Mouse (Mus musculus) liver, postnatal 0 days (tissue): Measurements from ENCODE around the gene Dact1. TPM values are rescaled to one million over a fixed set of nuclear protein-coding genes. Genes with fewer than 3 reads are reported as not detected.

Experiments
- ATAC-seq: fragments of 200-750 bp; cut with Nextera tagmentation; 2 replicates; pipeline ENCODE4 v1.8.0; 2017; ENCODE audit warnings: mild to moderate bottlenecking, moderate library complexity
- DNase-seq: peaks from one replicate; pipeline ENCODE4 v3.0.0-alpha.2; 2016
- H3K27ac ChIP-seq: fragments of 300-500 bp; sonication (generic); 2 replicates; pipeline ENCODE4 v1.5.1; 2014; ENCODE audit warnings: antibody characterized with exemption, moderate library complexity, mild to moderate bottlenecking, low read depth
- H3K27me3 ChIP-seq: fragments of 300-500 bp; sonication (generic); 2 replicates; pipeline ENCODE4 v1.6.1; 2014; ENCODE audit warnings: low read length, control low read depth, mixed read lengths; ENCODE audit not compliant: insufficient read depth
- H3K36me3 ChIP-seq: fragments of 300-500 bp; sonication (generic); replicated peaks from 2 replicates; pipeline ENCODE4 v1.6.1; 2014; ENCODE audit warnings: mild to moderate bottlenecking, control low read depth, low read length, moderate library complexity, mixed read lengths; ENCODE audit not compliant: insufficient read depth
- H3K4me1 ChIP-seq: fragments of 300-500 bp; sonication (generic); 2 replicates; pipeline ENCODE4 v1.6.1; 2014; ENCODE audit warnings: antibody characterized with exemption, mild to moderate bottlenecking, control low read depth; ENCODE audit not compliant: insufficient read depth
- H3K4me2 ChIP-seq: fragments of 300-500 bp; sonication (generic); 2 replicates; pipeline ENCODE4 v1.6.1; 2014; ENCODE audit warnings: low read depth, mild to moderate bottlenecking, low read length, moderate library complexity, mixed read lengths
- H3K4me3 ChIP-seq: fragments of 300-500 bp; sonication (generic); 2 replicates; pipeline ENCODE4 v1.5.1; 2014; ENCODE audit warnings: low read depth, low read length
- H3K9ac ChIP-seq: fragments of 300-500 bp; sonication (generic); replicated peaks from 2 replicates; pipeline ENCODE4 v1.6.1; 2014; ENCODE audit warnings: mild to moderate bottlenecking, moderate library complexity
- H3K9me3 ChIP-seq: fragments of 300-500 bp; sonication (generic); 2 replicates; pipeline ENCODE4 v1.6.1; 2016; ENCODE audit warnings: mild to moderate bottlenecking, control low read depth, low read length, mixed read lengths
- CTCF ChIP-seq: sonication (generic); IDR thresholded peaks from 2 replicates; pipeline ENCODE4 v1.5.1; 2016; ENCODE audit warnings: antibody characterized with exemption, low read depth
- EP300 ChIP-seq: IDR thresholded peaks from 2 replicates; pipeline ENCODE4 v1.6.1; 2016; ENCODE audit warnings: antibody characterized with exemption, low read depth, mild to moderate bottlenecking
- WGBS: fragments of 180-500 bp; shearing (Covaris S2); extraction: QIAGEN DNeasy Blood & Tissue Kit; methylation state at CpG from one replicate; pipeline ENCODE4 v1.1.7; 2014; ENCODE audit not compliant: insufficient replicate concordance; 5-methylcytosine and 5-hydroxymethylcytosine counted together
- polyA plus RNA-seq: library from polyadenylated mRNA; unstranded; fragments of >200 nt; fragmentation: Nextera tagmentation; extraction: Ambion mirVana; gene quantifications from 2 replicates; pipeline ENCODE4 v1.2.1, GENCODE M21; 2015

Gene Dact1
- polyA plus RNA-seq, 1 experiment from 2014 or later, result 0.36 TPM

DNA sequence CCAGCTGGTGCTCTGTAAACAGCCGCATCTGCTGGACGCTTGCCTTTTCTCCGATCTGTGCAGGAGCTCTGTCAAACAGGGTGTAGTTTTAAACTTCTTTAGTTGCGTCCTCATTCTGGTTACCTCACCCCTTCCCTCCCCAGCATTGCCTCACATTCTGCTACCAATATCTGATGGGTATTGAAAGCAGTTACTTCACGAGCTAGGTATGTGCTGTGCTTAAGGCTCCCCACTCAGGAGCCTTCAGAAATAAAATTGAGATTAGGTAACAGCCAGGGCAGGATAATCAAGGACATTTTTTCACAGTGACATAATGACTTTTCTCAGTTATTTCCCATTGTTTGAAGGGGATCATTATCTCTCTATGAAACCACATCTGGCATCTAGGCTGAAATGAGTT, 23.9 kb downstream of the Dact1 start:
- no peak for ATAC-seq
- Histone ChIP-seq H3K4me1 (no peaks in the 10 kb centered on the region), H3K27me3 (no peaks in the 10 kb centered on the region), H3K9ac (no peak overlapping the region), H3K27ac (no peak overlapping the region), H3K36me3 (no peaks in the 10 kb centered on the region), H3K4me2 (no peak overlapping the region), H3K9me3 (no peaks in the 10 kb centered on the region), H3K4me3 (no peak overlapping the region)
- DNase-seq, result no peak
- TF ChIP-seq CTCF (no peak), EP300 (no peak)
- 67% methylated on average over 5 of the region's 5 CpGs for WGBS

DNA sequence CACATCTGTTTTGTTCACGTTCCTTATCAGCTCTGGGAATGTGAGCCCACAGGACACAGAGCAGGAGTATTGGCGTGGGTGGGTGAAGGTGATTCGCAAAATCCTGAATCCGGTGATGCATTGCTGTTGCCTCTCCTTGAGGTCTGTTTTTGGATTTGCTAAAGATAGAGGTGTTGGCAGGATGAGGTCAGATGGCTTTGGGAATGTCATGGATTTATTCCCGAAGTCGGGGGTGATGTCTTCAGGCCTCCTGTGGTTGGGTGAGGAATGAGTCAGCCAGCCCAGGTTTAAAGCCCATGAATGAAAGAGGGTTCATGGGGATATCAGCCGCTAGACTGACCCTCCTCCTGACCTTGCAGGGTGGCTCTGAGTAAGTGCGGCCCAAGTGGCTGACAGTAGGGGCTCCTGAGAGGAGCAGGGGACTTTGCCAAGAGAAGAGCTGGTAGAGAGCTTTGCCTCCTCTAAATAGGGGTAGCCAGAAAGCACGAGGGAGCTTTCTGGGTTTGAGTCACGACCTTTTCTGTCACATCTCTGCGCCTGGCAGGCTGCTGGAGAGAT, 27.4 kb downstream of the Dact1 start:
- no peak overlapping the region for H3K4me2 ChIP-seq
- H3K36me3 ChIP-seq, result no peaks in the 10 kb centered on the region
- no peaks in the 10 kb centered on the region for H3K9me3 ChIP-seq
- H3K4me1 ChIP-seq, result no peaks in the 10 kb centered on the region
- TF ChIP-seq EP300 (no peak), CTCF (no peak)
- ATAC-seq, result no peak
- 63% methylated on average over 11 of the region's 11 CpGs for WGBS
- H3K27me3 ChIP-seq, result no peaks in the 10 kb centered on the region
- no peak overlapping the region for H3K4me3 ChIP-seq
- DNase-seq, result no peak
- H3K9ac ChIP-seq, result no peak overlapping the region
- no peak overlapping the region for H3K27ac ChIP-seq

DNA sequence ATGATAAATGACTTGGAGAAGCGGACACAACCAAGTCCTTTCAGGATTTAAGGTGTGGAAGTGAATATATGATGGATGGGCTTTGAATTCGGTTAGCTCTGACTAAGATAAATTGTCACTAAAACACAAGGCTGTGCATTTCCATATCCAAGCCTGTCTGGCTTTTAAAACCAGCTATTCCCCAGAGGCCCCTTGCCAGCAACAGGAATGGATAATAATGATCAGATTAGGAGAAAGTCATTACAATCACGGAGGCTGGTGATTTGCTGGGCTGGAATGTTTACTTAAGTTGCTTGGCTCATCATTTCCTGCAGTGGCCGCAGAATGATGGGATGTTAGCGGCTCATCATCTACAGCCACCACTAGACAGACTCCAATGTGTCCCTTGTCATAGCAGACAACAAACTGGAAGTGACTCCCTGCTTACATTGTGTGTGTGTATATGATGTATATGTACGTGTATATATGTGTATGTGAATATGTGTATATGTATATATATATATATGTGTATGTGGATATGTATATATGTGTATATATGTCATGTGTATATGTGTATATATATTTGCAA, 28.3 kb downstream of the Dact1 start:
- no peak for DNase-seq

DNA sequence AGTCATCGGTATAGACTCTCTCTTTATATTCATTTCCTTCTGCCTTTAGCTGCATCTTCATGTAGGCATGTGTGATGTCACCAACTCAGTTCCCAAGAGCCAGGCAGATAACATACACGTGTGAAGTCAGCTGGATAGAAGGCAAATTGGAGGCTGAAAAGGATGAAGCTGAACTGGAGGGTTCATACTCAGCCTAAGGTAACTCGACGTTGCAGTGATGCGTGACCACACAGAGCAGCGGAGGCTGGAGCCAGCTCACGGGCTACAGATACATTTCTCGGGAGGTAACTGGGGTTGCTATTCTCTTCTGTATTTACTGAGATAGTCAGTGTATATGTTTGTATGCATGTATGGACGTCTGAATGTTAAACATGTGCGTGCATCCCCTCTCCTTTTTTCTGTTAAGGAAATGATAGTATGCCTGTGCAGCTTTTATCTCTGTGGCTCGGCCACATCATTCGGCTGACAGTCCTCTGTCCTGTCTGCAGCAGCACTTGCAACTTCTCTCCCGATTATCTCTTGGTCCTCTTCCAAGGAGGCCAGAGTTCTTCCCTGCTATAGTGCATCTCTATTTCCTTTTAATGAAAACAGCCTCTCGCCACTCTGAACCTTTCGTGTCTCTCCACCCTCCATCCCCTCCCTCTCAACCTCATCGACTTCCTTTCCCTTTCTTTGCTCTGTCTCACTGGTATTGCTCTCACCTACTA, 29.6 kb downstream of the Dact1 start:
- Histone ChIP-seq H3K4me1 (no peaks in the 10 kb centered on the region), H3K9me3 (no peaks in the 10 kb centered on the region), H3K4me2 (no peak overlapping the region), H3K9ac (no peak overlapping the region), H3K36me3 (no peaks in the 10 kb centered on the region), H3K27me3 (no peaks in the 10 kb centered on the region), H3K27ac (no peak overlapping the region), H3K4me3 (no peak overlapping the region)
- DNase-seq (no peak), ATAC-seq (no peak)
- WGBS, result 62% methylated on average over 16 of the region's 16 CpGs
- TF ChIP-seq EP300, result no peak
- no peak for TF ChIP-seq CTCF

More for the DNA sequence above, 28.3 kb downstream of the Dact1 start:
- Histone ChIP-seq H3K4me3 (no peak overlapping the region), H3K27me3 (no peaks in the 10 kb centered on the region), H3K9me3 (no peaks in the 10 kb centered on the region), H3K9ac (no peak overlapping the region), H3K4me2 (no peak overlapping the region), H3K27ac (no peak overlapping the region), H3K36me3 (no peaks in the 10 kb centered on the region), H3K4me1 (no peaks in the 10 kb centered on the region)
- no peak for TF ChIP-seq EP300
- TF ChIP-seq CTCF, result no peak
- WGBS, result 65% methylated on average over 6 of the region's 6 CpGs
- ATAC-seq, result no peak

GRCm38 (mm10) chr12:71342397-71342796, 32.7 kb downstream of the Dact1 start:
- ATAC-seq (no peak), DNase-seq (peak; percentile 22)
- H3K4me2 ChIP-seq, result peak overlapping the region; percentile 50
- no peaks in the 10 kb centered on the region for H3K36me3 ChIP-seq
- no peaks in the 10 kb centered on the region for H3K4me1 ChIP-seq
- no peak overlapping the region for H3K4me3 ChIP-seq
- H3K9me3 ChIP-seq, result no peaks in the 10 kb centered on the region
- WGBS, result 27% methylated on average over 13 of the region's 13 CpGs
- H3K27me3 ChIP-seq, result no peaks in the 10 kb centered on the region
- H3K9ac ChIP-seq, result no peak overlapping the region
- no peak overlapping the region for H3K27ac ChIP-seq
- no peak for TF ChIP-seq CTCF
- TF ChIP-seq EP300, result no peak

DNA sequence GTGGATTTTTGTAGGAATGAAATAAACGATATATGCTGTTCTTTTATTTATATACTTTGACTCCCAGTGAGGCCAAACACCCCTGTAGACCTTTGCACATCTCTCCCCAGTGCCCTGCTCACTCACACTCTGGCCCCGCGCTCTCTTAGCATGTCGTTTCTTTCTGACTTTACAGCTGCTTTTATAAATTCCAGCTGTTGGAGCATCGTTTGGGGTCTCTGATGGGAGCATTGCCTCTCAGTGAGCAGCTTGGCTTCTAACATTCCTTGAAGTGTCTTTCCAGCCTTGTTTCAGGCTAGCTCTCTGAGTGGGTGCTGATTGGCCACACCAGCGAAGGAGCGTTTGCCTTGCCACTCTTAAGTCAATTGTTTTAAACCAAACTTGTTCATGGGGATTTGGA, 35.8 kb downstream of the Dact1 start:
- H3K4me2 ChIP-seq, result no peak overlapping the region
- DNase-seq, result no peak
- H3K4me3 ChIP-seq, result no peak overlapping the region
- no peaks in the 10 kb centered on the region for H3K4me1 ChIP-seq
- WGBS, result 78% methylated on average over 7 of the region's 7 CpGs
- no peaks in the 10 kb centered on the region for H3K27me3 ChIP-seq
- H3K27ac ChIP-seq, result no peak overlapping the region
- no peak for ATAC-seq
- no peaks in the 10 kb centered on the region for H3K36me3 ChIP-seq
- TF ChIP-seq EP300, result no peak
- no peak for TF ChIP-seq CTCF
- H3K9me3 ChIP-seq, result no peaks in the 10 kb centered on the region
- no peak overlapping the region for H3K9ac ChIP-seq
